Mouse (Mus musculus) thymus, postnatal 25 days (tissue): Measurements from ENCODE around the gene Atxn1.

ENCODE experiments used
- DNase-seq: peaks from one replicate; pipeline ENCODE4 v3.0.0; 2022

The Atxn1 gene

GRCm38 (mm10) chr13:45924555-45924954, 40.3 kb downstream of the Atxn1 start:
- peak; percentile 35 for DNase-seq

DNA sequence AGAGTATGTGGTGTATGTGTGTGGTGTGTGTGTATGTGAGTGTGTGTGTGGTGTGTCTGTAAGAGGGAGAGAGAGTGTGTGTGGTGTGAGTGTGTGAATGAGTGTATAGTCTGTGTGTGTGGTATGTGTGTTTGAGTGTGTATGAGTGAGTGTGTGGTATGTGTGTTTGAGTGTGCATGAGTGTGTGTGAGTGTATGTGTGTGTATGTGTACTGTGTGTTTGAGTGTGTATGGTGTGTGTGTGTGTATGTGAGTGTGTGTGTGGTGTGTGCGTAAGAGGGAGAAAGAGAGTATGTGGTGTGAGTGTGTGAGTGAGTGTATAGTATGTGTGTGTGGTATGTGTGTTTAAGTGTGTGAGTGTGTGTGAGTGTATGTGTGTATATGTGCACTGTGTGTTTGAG, 41.7 kb downstream of the Atxn1 start:
- no peak for DNase-seq

- DNase-seq, result peak; percentile 61
Observed at GRCm38 (mm10) chr13:45922467-45922866, 42.3 kb downstream of the Atxn1 start.

- DNase-seq, result no peak
Observed at GRCm38 (mm10) chr13:45918956-45919711, 45.7 kb downstream of the Atxn1 start.

GRCm38 (mm10) chr13:45918006-45918380, 46.8 kb downstream of the Atxn1 start:
- no peak for DNase-seq

DNA sequence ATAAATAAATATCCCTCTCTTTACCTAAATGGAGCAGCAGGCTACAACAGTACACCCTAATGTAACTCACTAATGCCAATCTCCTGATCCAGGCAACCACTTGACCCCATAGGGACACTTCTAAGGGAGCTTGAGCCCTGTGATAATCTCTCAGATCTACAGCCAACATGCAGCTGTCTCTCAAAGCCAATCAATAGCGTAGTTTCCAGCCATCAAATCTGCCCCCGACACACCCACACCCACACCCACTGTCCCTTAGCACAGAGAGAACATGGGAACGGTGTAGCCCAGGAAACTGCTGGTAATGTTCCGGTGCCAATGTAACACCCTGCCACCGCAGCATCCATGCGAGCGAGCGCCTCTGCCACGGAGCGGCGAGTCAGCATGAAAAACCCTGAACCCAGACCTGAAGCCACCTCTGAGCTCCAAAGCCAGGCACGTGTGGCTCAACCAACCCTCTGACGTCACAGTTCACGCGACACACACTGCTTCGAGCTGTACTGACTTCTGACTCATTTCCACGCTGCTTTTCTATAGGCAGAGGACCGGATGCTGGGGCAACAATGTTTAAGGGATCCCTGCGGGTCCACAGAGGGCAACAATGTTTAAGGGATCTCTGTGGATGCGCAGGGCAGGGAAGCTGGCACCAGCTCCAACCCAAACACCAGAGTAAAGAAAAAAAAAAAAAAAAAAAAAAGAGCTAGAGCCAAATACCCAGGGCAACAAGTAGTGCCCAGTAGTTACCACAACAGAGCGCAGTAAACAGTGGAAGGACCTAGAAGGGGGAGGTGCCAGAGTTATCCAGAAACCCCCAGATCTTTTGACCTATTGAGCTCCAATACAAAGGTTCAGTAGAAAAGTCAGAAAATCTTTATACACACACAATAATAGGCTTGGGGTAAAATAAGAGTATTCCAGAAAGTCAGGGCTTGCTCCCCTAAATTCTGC, 47.5 kb downstream of the Atxn1 start:
- no peak for DNase-seq

DNA sequence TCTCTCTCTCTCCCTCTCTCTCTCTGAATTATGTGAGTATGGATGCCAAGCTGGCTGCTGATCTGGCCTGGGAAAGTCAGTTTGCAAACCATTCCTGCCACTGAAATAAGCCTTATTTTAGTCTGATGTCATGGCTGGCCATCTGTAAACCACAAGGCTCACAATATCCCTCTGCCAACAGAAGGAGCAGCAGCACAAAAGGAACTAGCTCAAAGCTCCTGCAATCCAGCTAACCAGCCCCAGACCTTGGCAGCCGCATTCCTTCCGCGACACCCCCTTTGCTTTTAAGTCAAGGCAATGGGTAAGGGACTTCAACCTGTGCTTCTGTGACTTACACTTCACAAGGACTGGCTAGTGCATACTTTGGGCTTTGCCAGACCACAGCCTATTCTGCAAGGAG, 48.9 kb downstream of the Atxn1 start:
- no peak for DNase-seq

GRCm38 (mm10) chr13:45915026-45915425, 49.8 kb downstream of the Atxn1 start:
- DNase-seq, result no peak

- DNase-seq, result no peak
Observed at GRCm38 (mm10) chr13:45914117-45914516, 50.7 kb downstream of the Atxn1 start.

GRCm38 (mm10) chr13:45911848-45912247, 53.0 kb downstream of the Atxn1 start:
- DNase-seq, result no peak

GRCm38 (mm10) chr13:45911069-45911468, 53.7 kb downstream of the Atxn1 start:
- DNase-seq, result no peak

DNA sequence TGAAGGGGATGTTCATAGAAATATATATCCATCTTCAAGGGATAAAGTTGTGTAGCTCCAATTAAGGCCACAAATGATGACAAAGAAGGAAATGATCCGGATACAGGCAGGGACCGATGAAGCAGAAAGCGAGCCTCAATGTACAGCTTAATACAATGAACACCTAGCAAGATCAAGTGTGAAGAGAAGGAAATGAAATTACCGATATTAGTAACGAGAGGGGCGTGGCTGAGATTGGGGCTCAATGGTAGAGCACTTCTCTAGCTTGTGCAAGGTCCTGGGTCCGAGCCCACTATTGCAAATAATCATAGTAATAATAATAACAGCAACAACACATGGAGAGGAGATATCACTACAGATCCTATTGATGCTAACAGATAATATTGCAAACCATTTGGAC, 54.5 kb downstream of the Atxn1 start:
- DNase-seq, result no peak

- DNase-seq, result no peak
Observed at GRCm38 (mm10) chr13:45907181-45907691, 57.6 kb downstream of the Atxn1 start.

GRCm38 (mm10) chr13:45906438-45907166, 58.2 kb downstream of the Atxn1 start:
- DNase-seq, result peak; percentile 22

DNA sequence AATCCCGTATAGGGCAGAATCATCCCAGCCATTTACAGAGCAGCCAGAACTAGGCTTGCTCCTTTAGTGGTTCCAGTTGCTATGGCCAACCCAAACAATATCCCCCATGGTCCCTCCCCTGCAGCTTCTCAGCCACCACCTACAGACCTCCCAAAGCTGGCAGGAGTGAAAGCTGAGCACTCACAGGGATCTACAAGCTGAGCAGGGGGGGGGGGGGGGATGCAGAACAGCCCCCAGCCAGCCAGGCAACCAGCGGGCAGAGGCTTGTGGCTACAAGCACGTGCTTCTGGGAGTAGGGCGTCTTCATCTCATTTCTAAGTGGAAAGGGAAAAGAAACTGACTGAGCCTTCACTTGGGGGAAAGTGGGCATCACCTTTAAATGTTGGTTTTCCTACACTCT, 59.9 kb downstream of the Atxn1 start:
- DNase-seq, result no peak

DNA sequence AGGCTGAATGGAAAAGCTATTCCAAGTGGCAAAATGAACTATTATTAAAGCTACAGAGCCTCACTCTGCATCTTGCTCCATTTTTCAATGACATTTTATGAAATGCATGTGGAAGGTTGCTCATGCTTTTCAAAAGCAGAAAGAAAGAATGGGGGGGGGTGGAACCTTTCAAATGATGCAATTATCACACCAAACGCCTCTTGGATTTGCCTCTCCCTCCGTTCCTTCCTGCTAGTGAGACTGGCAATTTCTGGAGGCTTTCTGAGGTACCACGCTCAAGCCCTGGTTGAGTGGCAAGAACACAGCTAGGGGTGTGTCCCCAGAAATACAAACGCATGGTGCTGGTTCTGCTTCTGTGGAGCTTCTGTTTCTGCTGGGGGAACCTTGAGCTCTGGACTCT, 60.4 kb downstream of the Atxn1 start:
- no peak for DNase-seq

DNA sequence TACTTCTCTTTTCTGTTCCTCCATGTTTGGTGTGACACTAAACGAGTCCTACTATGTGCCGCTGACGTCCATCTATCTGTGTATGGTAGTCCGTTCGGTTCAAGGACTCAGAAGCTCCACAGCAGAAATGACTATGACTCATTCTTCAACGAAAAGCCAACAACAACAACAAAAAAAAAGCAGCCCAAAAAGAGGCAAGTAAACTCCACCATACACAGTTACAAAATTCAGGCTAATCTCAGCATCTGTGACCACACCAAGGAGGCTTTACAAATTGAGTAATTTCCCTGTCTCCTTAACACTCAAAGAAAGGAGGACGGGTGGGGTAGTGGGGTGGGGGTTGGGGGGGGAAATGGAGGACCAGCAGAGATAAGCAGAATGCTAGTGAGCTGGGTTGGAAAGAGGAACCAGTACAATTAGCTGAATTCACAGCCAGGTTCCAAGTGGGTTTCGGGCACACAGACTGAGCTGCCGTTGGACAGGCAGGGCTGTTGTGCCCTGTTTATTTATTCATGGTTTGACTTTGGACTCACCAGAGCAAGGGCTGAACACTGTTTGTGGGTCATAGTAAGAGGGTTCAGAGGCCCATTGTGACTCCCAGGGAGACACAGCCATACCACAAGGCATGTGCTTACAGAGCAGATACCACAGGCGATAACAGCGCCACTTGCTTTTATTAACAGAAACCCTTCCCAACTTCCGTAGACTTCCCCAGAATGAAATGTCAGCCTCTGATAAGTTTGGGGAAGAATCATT, 61.1 kb downstream of the Atxn1 start:
- DNase-seq, result no peak

DNA sequence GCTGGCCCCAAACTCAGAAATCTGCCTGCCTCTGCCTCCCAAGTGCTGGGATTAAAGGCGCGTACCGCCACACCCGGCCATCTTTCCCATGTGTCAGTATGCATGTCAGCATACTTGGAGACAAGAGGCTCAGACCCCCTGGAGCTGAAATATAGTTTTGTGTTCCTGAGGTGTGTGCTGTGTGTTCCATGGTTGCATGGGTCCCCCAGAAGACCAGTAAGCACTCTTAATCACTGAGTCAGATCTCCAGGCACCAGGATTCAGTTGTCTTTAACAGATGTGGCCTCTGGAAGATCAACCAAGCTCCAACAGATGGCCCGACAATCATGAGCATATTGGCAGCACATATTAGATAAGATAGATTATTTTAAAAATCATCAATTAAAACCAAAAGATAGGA, 62.4 kb downstream of the Atxn1 start:
- DNase-seq, result no peak

GRCm38 (mm10) chr13:45900776-45901175, 64.0 kb downstream of the Atxn1 start:
- no peak for DNase-seq

DNA sequence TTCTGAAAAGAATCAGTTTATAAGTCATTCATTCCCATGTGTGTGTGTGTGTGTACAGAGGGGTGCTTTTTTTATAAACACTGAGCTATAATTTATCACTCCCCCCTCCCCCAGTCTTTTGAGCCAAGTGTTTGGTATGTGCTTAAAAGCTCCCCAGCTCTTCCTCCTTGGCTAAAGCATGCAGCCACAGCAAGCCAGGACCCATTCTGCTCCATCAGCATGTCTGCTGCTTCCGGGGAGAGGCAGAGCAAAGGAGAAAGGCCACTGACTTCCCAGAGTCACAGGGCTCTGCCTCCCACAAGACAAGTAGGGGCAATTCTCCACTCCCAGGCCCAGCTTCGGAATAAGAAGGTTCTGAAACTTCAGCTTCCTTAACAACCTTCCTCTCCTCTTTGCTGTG, 67.2 kb downstream of the Atxn1 start:
- DNase-seq, result no peak

DNA sequence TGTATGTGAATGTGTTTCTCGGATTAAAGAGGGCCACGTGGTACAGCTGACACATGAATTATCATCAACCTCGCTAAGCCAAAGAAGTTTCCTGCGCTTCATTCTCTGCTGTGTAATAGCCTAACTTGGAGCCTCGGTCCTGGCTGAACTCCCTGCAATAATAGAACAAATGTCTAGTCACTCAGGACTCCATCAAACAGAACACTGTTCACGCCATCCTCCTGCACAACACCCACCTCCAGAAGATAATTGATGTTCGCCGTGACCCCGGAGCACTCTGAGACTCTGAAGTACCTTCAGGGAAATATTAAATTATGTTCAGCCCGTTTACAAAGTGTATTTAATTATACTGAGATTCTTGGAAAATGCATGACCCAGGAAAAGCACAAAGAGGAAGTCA, 70.0 kb downstream of the Atxn1 start:
- DNase-seq, result no peak

DNA sequence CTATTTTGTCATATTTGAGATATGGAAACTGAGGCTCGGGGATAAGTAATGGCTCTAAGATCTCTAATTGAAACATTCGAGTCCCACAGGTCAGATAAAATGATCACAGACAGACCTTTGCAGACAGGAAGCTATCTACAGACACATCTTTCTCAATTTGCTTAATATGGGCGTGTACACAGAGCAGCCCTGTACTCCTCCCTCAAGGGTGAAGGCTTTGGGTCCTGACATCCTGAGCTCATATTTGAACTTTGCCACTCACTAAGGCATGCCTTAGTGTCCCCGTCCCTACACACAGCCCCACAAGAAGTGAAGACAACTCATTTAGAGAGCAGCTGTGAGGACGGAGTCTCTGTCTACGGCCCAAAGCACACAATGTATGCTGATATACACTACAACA, 70.6 kb downstream of the Atxn1 start:
- no peak for DNase-seq
